ENCODE assay signal across 11 mouse cellular contexts in genomic region chr10:79654946-79655395, GRCm38 (mm10). TPM values are rescaled to one million over a fixed set of nuclear protein-coding genes. Genes with fewer than 3 reads are reported as not detected.
A peak's percentile ranks its signal among the peaks of the same experiment; 100 is the strongest.
DNase-seq lines count a peak whose midpoint lies in the region; ATAC-seq lines count a peak whose summit lies in the region.
"Had no signal": no experiment of that assay in that cellular context is flagged by ENCODE, and none has a peak within 500 bp of the region (broad histone marks: within the 10 kb centered on the region; RNA-seq: fewer than 3 reads in every experiment).

No protein-coding gene starts in this region.

- no peak overlapping the region for H3K4me3 ChIP-seq in embryonic facial prominence, embryonic 10.5 days
- no peak overlapping the region for H3K4me3 ChIP-seq in forebrain, embryonic 16.5 days (replicated peaks; ENCODE audit: low read length)
- H3K4me3 ChIP-seq in neural tube, embryonic 11.5 days (ENCODE audit: low read depth, low read length): no peak overlapping the region

- H3K36me3 ChIP-seq in embryonic facial prominence, embryonic 10.5 days (replicated peaks): no peaks in the 10 kb centered on the region
- H3K36me3 ChIP-seq in forebrain, embryonic 16.5 days (ENCODE audit: control insufficient read depth, insufficient read depth): no peaks in the 10 kb centered on the region
- no peaks in the 10 kb centered on the region for H3K36me3 ChIP-seq in neural tube, embryonic 11.5 days (ENCODE audit: control insufficient read depth, insufficient read depth, low read length)

- peaks cover 16% of the 10 kb centered on the region; the same call in 1 of the 2 replicates for H3K27me3 ChIP-seq in embryonic facial prominence, embryonic 10.5 days (replicated peaks; ENCODE audit: low read depth, poor library complexity, severe bottlenecking)
- no peaks in the 10 kb centered on the region; the same call in 1 of the 2 replicates for H3K27me3 ChIP-seq in forebrain, embryonic 16.5 days (replicated peaks; ENCODE audit: control insufficient read depth, insufficient read depth, low read length)
- H3K27me3 ChIP-seq in neural tube, embryonic 11.5 days (ENCODE audit: control insufficient read depth, insufficient read depth, low read length): no peaks in the 10 kb centered on the region

- ATAC-seq in forebrain, embryonic 16.5 days: peak; percentile 88
- ATAC-seq in neural tube, embryonic 11.5 days (ENCODE audit: insufficient read depth, low FRiP score, low TSS enrichment): peak; percentile 50; the same call in 1 of the 2 replicates

- H3K4me1 ChIP-seq in embryonic facial prominence, embryonic 10.5 days: peaks cover 11% of the 10 kb centered on the region
- peaks cover 6% of the 10 kb centered on the region; the same call in 1 of the 2 replicates for H3K4me1 ChIP-seq in forebrain, embryonic 16.5 days (replicated peaks; ENCODE audit: control insufficient read depth, insufficient read depth, low read length)
- H3K4me1 ChIP-seq in neural tube, embryonic 11.5 days (ENCODE audit: control insufficient read depth, insufficient read depth, low read length): no peaks in the 10 kb centered on the region

- WGBS in embryonic facial prominence, embryonic 10.5 days: 31% methylated on average over 1 of the region's 1 CpGs
- WGBS in forebrain, embryonic 16.5 days: 18% methylated on average over 1 of the region's 1 CpGs
- 36% methylated on average over 1 of the region's 1 CpGs for WGBS in neural tube, embryonic 11.5 days

- H3K4me2 ChIP-seq in forebrain, embryonic 16.5 days (ENCODE audit: low read length): no peak overlapping the region
- H3K4me2 ChIP-seq in neural tube, embryonic 11.5 days (ENCODE audit: low read depth): no peak overlapping the region

- H3K9ac ChIP-seq in forebrain, embryonic 16.5 days (replicated peaks; ENCODE audit: low read depth, low read length): no peak overlapping the region
- no peak overlapping the region for H3K9ac ChIP-seq in neural tube, embryonic 11.5 days (ENCODE audit: low read length)

- H3K9me3 ChIP-seq in embryonic facial prominence, embryonic 10.5 days: no peaks in the 10 kb centered on the region
- no peaks in the 10 kb centered on the region for H3K9me3 ChIP-seq in forebrain, embryonic 16.5 days (ENCODE audit: control insufficient read depth, low read length)
- no peaks in the 10 kb centered on the region for H3K9me3 ChIP-seq in neural tube, embryonic 11.5 days (ENCODE audit: control insufficient read depth, low read length)

- peak; percentile 77 for DNase-seq in embryonic facial prominence, embryonic 10.5 days (ENCODE audit: low spot score)
- peak; percentile 79 for DNase-seq in layer of hippocampus, adult 9-11 months
- DNase-seq in neural tube, embryonic 11.5 days (ENCODE audit: low spot score): peak; percentile 56
- no peak for DNase-seq in cerebellum, postnatal 4 days (ENCODE audit: low spot score in 2 of 2)
- DNase-seq in liver: no peak
- DNase-seq in gastrocnemius, postnatal 4 days (ENCODE audit: low spot score in 2 of 2): no peak
- DNase-seq: cerebellum, adult 11-12 months; gastrocnemius, postnatal 14 days; spleen, adult 18-20 months had no signal

- no peak overlapping the region for H3K27ac ChIP-seq in embryonic facial prominence, embryonic 10.5 days (replicated peaks)
- peak overlapping the region; percentile 66 for H3K27ac ChIP-seq in forebrain, embryonic 16.5 days (ENCODE audit: low read length)
- H3K27ac ChIP-seq in neural tube, embryonic 11.5 days (ENCODE audit: low read depth, low read length): no peak overlapping the region

RNA-seq across cellular contexts. Expression of gene Madcam1, which starts 9.4 kb away (rescaled TPM):
- polyA plus RNA-seq in embryonic facial prominence, embryonic 10.5 days (2016; fragmentation: Nextera tagmentation; extraction: Ambion mirVana): 2.5 and 3.2 TPM in 2 replicates
- 0.57 and 1.0 TPM in 2 replicates for polyA plus RNA-seq in forebrain, embryonic 16.5 days (2015; fragmentation: Nextera tagmentation; extraction: Ambion mirVana)
- polyA plus RNA-seq in neural tube, embryonic 11.5 days (2014; fragmentation: Nextera tagmentation; extraction: Ambion mirVana): 1.5 and 2.5 TPM in 2 replicates
- under 1 TPM in 1 of 2 experiments, not detected in 1; 0.39 TPM for total RNA-seq in gastrocnemius, postnatal 4 days (2021)
- total RNA-seq: gastrocnemius, postnatal 14 days had no signal

RNA-seq across cellular contexts. Expression of gene Odf3l2, which starts 9.4 kb away (rescaled TPM):
- not detected in 2 replicates for polyA plus RNA-seq in embryonic facial prominence, embryonic 10.5 days (2016; fragmentation: Nextera tagmentation; extraction: Ambion mirVana)
- 0.28 TPM in 1 of 2 replicates, not detected in the other for polyA plus RNA-seq in forebrain, embryonic 16.5 days (2015; fragmentation: Nextera tagmentation; extraction: Ambion mirVana)
- polyA plus RNA-seq in neural tube, embryonic 11.5 days (2014; fragmentation: Nextera tagmentation; extraction: Ambion mirVana): not detected in 2 replicates
- total RNA-seq in gastrocnemius, postnatal 4 days (2021): not detected
- polyA plus RNA-seq: kidney, embryonic 14.5 days had no signal

RNA-seq across cellular contexts. Expression of gene Tpgs1, which starts 14.2 kb away (rescaled TPM):
- polyA plus RNA-seq in embryonic facial prominence, embryonic 10.5 days (2016; fragmentation: Nextera tagmentation; extraction: Ambion mirVana): 62.6 and 63.5 TPM in 2 replicates
- 75.9 and 76.6 TPM in 2 replicates for polyA plus RNA-seq in forebrain, embryonic 16.5 days (2015; fragmentation: Nextera tagmentation; extraction: Ambion mirVana)
- polyA plus RNA-seq in neural tube, embryonic 11.5 days (2014; fragmentation: Nextera tagmentation; extraction: Ambion mirVana): 71.2 and 78.7 TPM in 2 replicates
- 10 to 100 TPM; 21.2 to 21.6 TPM for total RNA-seq in gastrocnemius, postnatal 4 days (2021)

RNA-seq across cellular contexts. Expression of gene Shc2, which starts 17.3 kb away (rescaled TPM):
- polyA plus RNA-seq in embryonic facial prominence, embryonic 10.5 days (2016; fragmentation: Nextera tagmentation; extraction: Ambion mirVana): 20.0 and 21.5 TPM in 2 replicates
- polyA plus RNA-seq in forebrain, embryonic 16.5 days (2015; fragmentation: Nextera tagmentation; extraction: Ambion mirVana): 12.3 and 16.0 TPM in 2 replicates
- polyA plus RNA-seq in neural tube, embryonic 11.5 days (2014; fragmentation: Nextera tagmentation; extraction: Ambion mirVana): 17.2 and 23.1 TPM in 2 replicates
- total RNA-seq in gastrocnemius, postnatal 4 days (2021): 1 to 10 TPM; 5.8 to 5.9 TPM

RNA-seq across cellular contexts. Expression of gene Cdc34, which starts 27.0 kb away (rescaled TPM):
- polyA plus RNA-seq in embryonic facial prominence, embryonic 10.5 days (2016; fragmentation: Nextera tagmentation; extraction: Ambion mirVana): 240 and 250 TPM in 2 replicates
- polyA plus RNA-seq in forebrain, embryonic 16.5 days (2015; fragmentation: Nextera tagmentation; extraction: Ambion mirVana): 61.1 and 71.1 TPM in 2 replicates
- 165 and 168 TPM in 2 replicates for polyA plus RNA-seq in neural tube, embryonic 11.5 days (2014; fragmentation: Nextera tagmentation; extraction: Ambion mirVana)
- 100 to 1,000 TPM; 307 to 315 TPM for total RNA-seq in gastrocnemius, postnatal 4 days (2021)

Comparison
In these comparisons a context has a peak if more than half of its experiments do, and no peak if none do; other contexts are left out.
1. DNase-seq: peak in embryonic facial prominence, embryonic 10.5 days (single experiment), layer of hippocampus, adult 9-11 months (single experiment) and neural tube, embryonic 11.5 days (single experiment); none in cerebellum, postnatal 4 days (0 of 2), liver (single experiment) and gastrocnemius, postnatal 4 days (0 of 2).